Mouse (Mus musculus) liver, embryonic 14.5 days (tissue): ENCODE measurements around the gene Syt1. TPM values are rescaled to one million over a fixed set of nuclear protein-coding genes. Genes with fewer than 3 reads are reported as not detected.

Source experiments
- ATAC-seq: fragments of 200-750 bp; cut with Nextera tagmentation; 2 replicates; pipeline ENCODE4 v1.8.0; 2017; ENCODE audit warnings: moderate number of reproducible peaks, mild to moderate bottlenecking, moderate library complexity; ENCODE audit not compliant: insufficient read depth
- DNase-seq, 3 experiments: peaks; one replicate each; pipeline ENCODE4 v3.0.0-alpha.2; 2012 to 2013; ENCODE audit warnings: low read depth in 3 of 3, low spot score in 3 of 3
- H3K27ac ChIP-seq: fragments of 300-500 bp; sonication (generic); 2 replicates; pipeline ENCODE4 v1.5.1; 2014; ENCODE audit warnings: moderate library complexity, mild to moderate bottlenecking, control low read depth, inconsistent platforms
- H3K27me3 ChIP-seq: fragments of 300-500 bp; sonication (generic); 2 replicates; pipeline ENCODE4 v1.6.1; 2014; ENCODE audit warnings: mild to moderate bottlenecking, low read length, moderate library complexity; ENCODE audit not compliant: control insufficient read depth, insufficient read depth
- H3K36me3 ChIP-seq: fragments of 300-500 bp; sonication (generic); replicated peaks from 2 replicates; pipeline ENCODE4 v1.6.1; 2014; ENCODE audit warnings: low read depth; ENCODE audit not compliant: control insufficient read depth, insufficient read depth
- H3K4me1 ChIP-seq, 2 experiments: fragments of 200-500 bp in 1 of 2; fragments of 300-500 bp in 1 of 2; sonication (generic) in 1 of 2; replicated peaks; 2 replicates each; pipeline ENCODE4 v1.6.1; 2012 to 2014; ENCODE audit warnings: antibody characterized with exemption in 1 of 2, inconsistent platforms in 1 of 2, low read length in 1 of 2; ENCODE audit not compliant: control insufficient read depth in 2 of 2, insufficient read depth in 2 of 2
- H3K4me2 ChIP-seq: fragments of 300-500 bp; sonication (generic); 2 replicates; pipeline ENCODE4 v1.6.1; 2014; ENCODE audit warnings: low read depth, mild to moderate bottlenecking, control low read depth, moderate library complexity
- H3K4me3 ChIP-seq, 2 experiments: fragments of 200-500 bp in 1 of 2; fragments of 300-500 bp in 1 of 2; sonication (generic) in 1 of 2; 2 replicates each; pipeline ENCODE4 v1.5.1; 2012 to 2014; ENCODE audit warnings: low read depth in 2 of 2, low read length in 2 of 2, mild to moderate bottlenecking in 2 of 2, control low read depth in 1 of 2, inconsistent platforms in 1 of 2, moderate library complexity in 1 of 2; ENCODE audit not compliant: insufficient read depth in 1 of 2
- H3K9ac ChIP-seq: fragments of 300-500 bp; sonication (generic); replicated peaks from 2 replicates; pipeline ENCODE4 v1.6.1; 2014; ENCODE audit warnings: mild to moderate bottlenecking, control low read depth, moderate library complexity
- H3K9me3 ChIP-seq: fragments of 300-500 bp; sonication (generic); 2 replicates; pipeline ENCODE4 v1.6.1; 2016; ENCODE audit warnings: low read length, mixed read lengths; ENCODE audit not compliant: control insufficient read depth
- CTCF ChIP-seq: IDR thresholded peaks from 2 replicates; pipeline ENCODE4 v1.5.1; 2016; ENCODE audit warnings: antibody characterized with exemption, low read depth, control low read depth
- EP300 ChIP-seq: IDR thresholded peaks from 2 replicates; pipeline ENCODE4 v1.6.1; 2016; ENCODE audit warnings: antibody characterized with exemption, low read depth
- whole genome bisulfite sequencing: fragments of 180-500 bp; shearing (Covaris S2); extraction: QIAGEN DNeasy Blood & Tissue Kit; methylation state at CpG from one replicate; pipeline ENCODE4 v1.1.7; 2014; ENCODE audit not compliant: insufficient replicate concordance; 5-methylcytosine and 5-hydroxymethylcytosine counted together
- polyA plus RNA-seq, 2 experiments: library from polyadenylated mRNA; depleted of rRNA in 1 of 2; stranded (reverse) in 1 of 2; unstranded in 1 of 2; fragments of >200 nt; fragmentation: Nextera tagmentation in 1 of 2; extraction: Ambion mirVana in 1 of 2; gene quantifications; 2 replicates each; pipeline versions ENCODE4 v1.2.1 to v1.2.3; 2012 to 2014

Syt1 gene
- polyA plus RNA-seq, 2 experiments: 0.02 to 0.04 TPM

- TF ChIP-seq CTCF: no peak
- TF ChIP-seq EP300: no peak
- WGBS: 75% methylated on average over 11 of the region's 11 CpGs
- H3K9me3 ChIP-seq: no peaks in the 10 kb centered on the region
- H3K27me3 ChIP-seq: no peaks in the 10 kb centered on the region
- DNase-seq (no peak), ATAC-seq (no peak)
- H3K4me2 ChIP-seq: no peak overlapping the region
- peaks cover 3 to 19% of the 10 kb centered on the region in 2 experiments; a peak in 3 of 4 replicates for H3K4me1 ChIP-seq
- H3K4me3 ChIP-seq: no peak overlapping the region
- H3K36me3 ChIP-seq: no peaks in the 10 kb centered on the region
- H3K27ac ChIP-seq: no peak overlapping the region
- no peak overlapping the region for H3K9ac ChIP-seq
These were observed 562.4 kb downstream of the Syt1 start for GRCm38 (mm10) chr10:108448421-108448820.
